Mouse (Mus musculus): Measurements from ENCODE around the gene Taf9b.

GRCm38 (mm10) chrX:106255276-106255675 lies 34.3 kb upstream of the Taf9b start, which contains the start of gene Fnd3c2:
- TF ChIP-seq POLR2A (IDR thresholded peaks at IDR 0.05; ENCODE audit: insufficient read depth, low read depth, low read length): no peak
- TF ChIP-seq CTCF (IDR thresholded peaks at IDR 0.05): no peak
- no peak for TF ChIP-seq EP300 (IDR thresholded peaks at IDR 0.05; ENCODE audit: insufficient read depth, low read depth, low read length)
